Mouse (Mus musculus) urinary bladder, adult 18-20 months (tissue): ENCODE results near the gene Apol11b.
"Not testable (repeated sequence)": the region's sequence is repeated elsewhere in the genome, so short reads cannot be mapped to it uniquely, and the experiment has no call there.

Source experiments
- DNase-seq, 2 experiments: peaks; one replicate each; pipeline ENCODE4 v3.0.0; 2022; ENCODE audit warnings: low spot score in 2 of 2, mixed read lengths in 2 of 2

Apol11b gene

GRCm38 (mm10) chr15:77643176-77643575 lies at the start of gene Apol11b:
TSS of gene Apol11b (minus strand) at chr15:77643286.
- not testable (repeated sequence) for DNase-seq

DNA sequence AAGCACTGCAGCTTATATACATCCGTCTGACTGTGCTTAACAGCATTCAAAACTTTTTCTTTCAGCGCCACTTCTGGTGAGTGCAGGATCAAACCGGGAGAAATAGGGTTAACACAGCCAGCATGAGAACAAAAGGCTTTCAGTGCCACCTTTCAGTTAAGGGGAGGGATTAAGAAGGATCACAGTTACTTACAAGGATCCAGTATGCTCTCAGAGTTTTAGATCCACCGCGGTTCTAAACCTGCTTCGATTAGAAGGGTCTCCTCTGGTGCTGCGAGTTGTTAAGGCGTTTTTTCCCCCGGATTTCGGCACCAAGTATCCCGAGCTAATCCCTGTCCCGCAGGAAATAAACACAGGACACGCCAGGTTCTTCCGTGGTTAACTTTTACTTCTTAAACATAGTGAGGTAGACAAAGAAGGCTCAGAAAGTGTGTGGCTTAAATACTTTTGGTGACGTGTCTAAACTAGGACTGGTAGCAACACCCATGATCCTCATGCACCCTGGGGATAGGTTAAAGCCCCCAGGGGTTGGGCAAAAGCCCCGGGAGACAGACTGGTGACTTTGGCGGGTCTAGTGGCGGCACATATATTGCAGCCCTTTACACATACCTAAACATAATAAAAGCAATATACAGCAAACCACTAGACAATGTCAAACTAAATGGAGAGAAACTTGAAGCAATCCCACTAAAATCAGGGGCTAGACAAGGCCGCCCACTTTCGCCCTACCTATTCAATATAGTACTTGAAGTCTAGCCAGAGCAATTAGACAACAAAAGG lies 48.6 kb upstream of the Apol11b start:
- DNase-seq = not testable (repeated sequence)

GRCm38 (mm10) chr15:77683944-77684343 lies 40.9 kb upstream of the Apol11b start:
- peak in 1 of 2 experiments; percentile 13 for DNase-seq

DNA sequence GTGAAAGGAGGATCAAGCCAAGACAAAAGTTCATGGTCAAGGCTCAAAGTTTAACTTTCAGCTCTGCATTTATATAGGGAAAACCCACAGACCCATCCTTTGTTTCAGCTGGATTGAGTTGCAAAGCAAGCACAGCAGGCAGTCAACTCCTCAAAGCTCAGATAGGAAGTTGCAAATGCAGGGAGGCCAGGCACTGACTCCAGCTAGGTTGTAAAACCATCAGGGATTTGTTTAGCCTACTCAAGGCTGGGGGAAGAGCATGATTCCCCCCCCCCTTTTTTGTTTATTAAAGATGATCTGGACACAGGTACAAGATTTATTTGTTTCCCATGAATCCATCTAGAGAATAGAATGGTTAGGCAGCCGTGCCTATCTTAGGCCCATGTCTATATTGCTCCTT lies 31.0 kb upstream of the Apol11b start:
- not testable (repeated sequence) for DNase-seq

DNA sequence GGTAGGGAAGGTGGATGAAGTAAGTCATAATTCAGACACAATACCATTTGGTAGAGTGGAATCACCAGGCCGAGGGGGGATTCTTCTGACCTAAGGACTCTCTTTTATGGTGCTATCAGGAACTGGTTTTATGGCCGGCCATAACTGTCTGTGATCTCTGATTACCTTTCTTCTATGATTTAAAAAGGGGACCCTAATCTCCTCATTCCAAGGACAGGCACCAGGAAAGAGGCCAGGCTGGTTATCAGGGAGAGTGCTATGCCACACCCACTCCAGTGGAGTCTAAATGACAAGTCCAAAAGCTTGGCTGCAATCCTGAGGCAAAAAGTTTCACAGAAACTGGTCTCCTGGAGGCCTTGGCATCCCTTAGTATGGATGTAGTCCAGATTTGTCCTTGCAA lies 18.8 kb upstream of the Apol11b start:
- not testable (repeated sequence) for DNase-seq

GRCm38 (mm10) chr15:77659773-77660172 lies 16.7 kb upstream of the Apol11b start:
- not testable (repeated sequence) for DNase-seq

DNA sequence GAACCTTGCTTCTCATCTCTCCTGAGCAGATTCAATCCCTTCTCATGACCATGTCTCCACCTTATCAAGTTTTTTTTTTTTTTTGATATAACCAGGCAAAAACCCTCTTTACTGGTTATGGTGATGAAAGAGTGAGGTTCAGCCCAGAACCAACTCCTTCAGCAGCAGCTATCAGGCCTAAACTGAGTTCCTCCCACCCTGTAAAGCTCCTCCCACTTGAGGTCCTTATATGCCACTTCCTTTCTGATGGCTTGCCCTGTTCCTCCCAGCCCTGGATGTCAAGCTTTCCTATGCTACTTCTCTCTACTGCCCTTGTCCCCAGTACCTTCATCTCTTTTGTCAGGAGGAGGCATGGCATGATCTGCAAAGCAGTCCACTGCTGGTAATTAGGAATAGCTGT lies 8.1 kb upstream of the Apol11b start:
- DNase-seq = not testable (repeated sequence)

GRCm38 (mm10) chr15:77629822-77630221 lies 13.3 kb downstream of the Apol11b start:
- not testable (repeated sequence) for DNase-seq

- DNase-seq = not testable (repeated sequence)
These were observed 14.4 kb downstream of the Apol11b start for GRCm38 (mm10) chr15:77628647-77629046.

DNA sequence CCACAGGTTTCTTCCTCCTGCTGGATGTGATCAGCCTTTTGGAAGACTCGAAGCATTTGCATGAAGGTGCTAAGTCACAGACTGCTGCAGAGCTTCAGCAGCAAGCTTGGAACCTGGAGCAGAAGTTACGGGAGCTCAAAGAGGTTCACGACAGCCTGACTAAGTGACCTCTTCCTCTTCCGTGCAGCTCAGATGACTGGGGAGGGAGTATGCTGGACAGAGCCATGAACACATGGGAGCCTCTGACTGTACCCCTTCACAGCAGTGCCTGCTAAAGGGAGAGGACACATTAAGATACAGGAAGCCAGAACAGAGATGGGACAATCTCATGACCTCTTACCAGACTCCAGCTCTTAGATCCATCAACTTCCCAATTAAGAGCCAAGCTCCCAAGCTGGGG lies 16.6 kb downstream of the Apol11b start:
- DNase-seq = not testable (repeated sequence)

- DNase-seq = no peak
These were observed 18.4 kb downstream of the Apol11b start for GRCm38 (mm10) chr15:77624710-77625109.

DNA sequence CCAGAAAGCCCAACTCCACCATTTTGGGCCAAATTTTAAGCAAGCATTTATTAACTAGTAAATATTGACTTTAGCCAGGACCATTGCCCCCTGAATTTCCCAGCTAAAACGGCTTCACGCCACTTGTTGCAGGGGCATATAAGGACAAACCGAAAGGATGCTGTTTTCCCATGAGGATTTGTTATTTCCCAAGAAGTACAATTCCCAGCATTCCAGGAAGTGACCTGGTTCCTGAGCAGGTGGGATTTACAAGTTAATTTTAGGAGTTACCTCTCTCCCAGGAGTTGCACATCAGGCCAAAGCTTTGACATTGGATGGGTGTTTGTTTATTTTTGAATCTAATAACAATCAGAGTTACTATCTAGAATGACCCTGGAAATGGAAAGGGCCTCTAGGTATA lies 37.0 kb downstream of the Apol11b start:
- DNase-seq = no peak

DNA sequence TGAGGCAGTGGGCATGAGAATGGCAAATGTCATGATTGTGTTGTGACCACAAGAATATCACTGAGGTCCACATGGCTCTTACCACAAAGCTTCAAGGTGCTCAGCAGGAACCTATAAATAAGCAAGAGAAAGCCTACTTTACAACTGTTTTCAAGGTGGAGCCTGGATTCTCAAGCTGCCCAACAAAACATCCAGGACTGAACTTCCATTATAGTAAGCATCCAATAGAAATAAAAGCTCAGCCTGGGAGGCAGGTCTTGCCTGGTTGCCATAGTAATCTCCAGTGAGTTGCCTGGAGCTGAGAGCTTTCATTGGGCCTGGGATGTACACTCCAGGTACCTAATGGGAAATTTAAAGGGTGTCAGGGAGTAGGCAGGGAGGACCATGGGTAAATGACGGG lies 44.1 kb downstream of the Apol11b start, which contains the start of gene Gm36245:
Gene Gm36245 (plus strand): TSS at position 301 of the 400 bp plus-strand sequence.
- no peak for DNase-seq

- no peak for DNase-seq
These were observed 44.7 kb downstream of the Apol11b start for GRCm38 (mm10) chr15:77598429-77598828.

GRCm38 (mm10) chr15:77595961-77596360 lies 47.1 kb downstream of the Apol11b start, which contains the start of gene Apol10b:
TSS of gene Apol10b (minus strand) at chr15:77596125.
- DNase-seq = no peak

DNA sequence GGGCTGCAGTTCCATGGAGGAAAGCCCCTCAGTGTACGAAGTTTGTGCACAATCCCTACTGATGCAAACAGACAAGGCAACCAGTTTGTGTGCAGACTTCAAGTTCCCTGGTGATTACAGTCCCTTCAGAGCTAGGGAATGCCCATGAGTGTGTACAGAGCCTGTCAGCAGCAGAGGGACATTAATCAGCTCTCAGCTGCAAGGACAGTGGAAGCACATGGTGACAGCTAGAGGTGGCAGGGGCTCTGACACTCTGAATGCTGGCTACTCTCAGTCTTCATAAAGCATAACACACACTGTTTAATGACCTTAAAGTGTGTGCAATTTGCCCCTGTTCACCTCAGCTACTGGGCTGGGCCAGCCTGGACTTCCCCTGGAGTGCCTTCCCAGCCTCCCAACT lies 49.5 kb downstream of the Apol11b start:
- DNase-seq = no peak

- DNase-seq = no peak
These were observed 52.2 kb downstream of the Apol11b start for GRCm38 (mm10) chr15:77590881-77591280.

DNA sequence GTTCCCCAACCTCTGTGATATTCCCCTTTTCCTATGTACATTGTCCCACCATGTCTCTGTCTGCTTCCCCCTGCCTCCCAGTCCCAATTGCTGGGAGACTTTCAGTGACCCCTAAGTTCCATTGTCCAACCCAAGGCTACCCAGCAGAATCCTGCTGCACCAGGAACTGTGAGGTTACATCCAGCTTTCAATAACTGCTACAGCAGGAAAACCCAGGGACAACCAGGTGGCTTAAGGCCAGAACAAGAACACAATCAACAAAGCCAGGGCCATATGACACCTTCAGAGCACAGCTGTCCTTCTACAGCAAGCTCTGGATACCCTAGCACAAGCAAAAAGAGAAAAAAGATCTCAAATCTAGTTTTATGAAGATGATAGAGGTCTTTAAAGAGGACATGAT lies 54.1 kb downstream of the Apol11b start:
- no peak for DNase-seq

GRCm38 (mm10) chr15:77587026-77587425 lies 56.1 kb downstream of the Apol11b start:
- no peak for DNase-seq
